Mouse (Mus musculus) adrenal gland, adult 10 weeks (tissue): ENCODE measurements around the gene Zik1. TPM values are rescaled to one million over a fixed set of nuclear protein-coding genes. Genes with fewer than 3 reads are reported as not detected.

ENCODE experiments used
- polyA plus RNA-seq: library from polyadenylated mRNA; stranded (reverse); fragments of 350-450 nt; fragmentation: Illumina TruSeq; extraction: RNeasy Lipid Tissue Mini Kit (QIAGEN cat#74804); gene quantifications from one replicate; pipeline ENCODE4 v1.2.3, GENCODE M21; 2014; ENCODE audit warnings: low read depth, low replicate concordance

Zik1 gene
- polyA plus RNA-seq: 5.8 TPM

DNA sequence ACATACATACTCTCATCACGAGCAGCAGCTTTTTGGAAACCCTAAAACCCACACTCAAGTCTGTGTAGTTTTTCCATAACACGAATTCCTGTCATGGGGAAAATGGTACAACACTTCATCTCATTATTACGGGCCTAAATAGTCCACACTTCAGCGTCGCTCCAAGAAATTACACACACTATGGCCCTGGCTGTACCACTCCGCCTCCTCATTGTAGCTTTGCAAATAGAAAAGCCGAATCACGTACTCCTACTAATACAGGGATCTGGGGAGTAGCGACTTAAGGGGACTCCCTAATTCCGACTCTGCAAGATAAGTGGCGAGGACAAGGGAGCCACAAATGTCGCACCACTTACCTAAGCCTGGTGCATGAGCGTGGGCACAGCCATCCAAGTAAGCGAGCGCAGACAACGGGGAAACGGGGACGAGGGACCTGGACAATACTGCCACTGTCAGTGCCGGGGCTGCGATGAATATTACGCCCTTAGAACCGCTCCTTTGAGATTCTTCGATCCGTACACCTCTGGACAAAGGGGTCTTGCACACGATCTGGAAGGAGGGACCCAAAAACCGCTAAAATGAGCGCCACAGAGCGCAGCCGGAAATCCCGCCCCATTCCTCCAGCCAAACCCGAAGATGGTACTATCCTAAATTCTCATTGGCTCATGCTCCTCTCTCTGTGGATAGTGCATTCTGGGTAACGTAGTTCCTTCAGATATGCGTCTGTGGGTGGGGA lies at the start of gene Zik1:
Zik1 (minus strand) TSS at position 609 of the 736 bp plus-strand sequence.

DNA sequence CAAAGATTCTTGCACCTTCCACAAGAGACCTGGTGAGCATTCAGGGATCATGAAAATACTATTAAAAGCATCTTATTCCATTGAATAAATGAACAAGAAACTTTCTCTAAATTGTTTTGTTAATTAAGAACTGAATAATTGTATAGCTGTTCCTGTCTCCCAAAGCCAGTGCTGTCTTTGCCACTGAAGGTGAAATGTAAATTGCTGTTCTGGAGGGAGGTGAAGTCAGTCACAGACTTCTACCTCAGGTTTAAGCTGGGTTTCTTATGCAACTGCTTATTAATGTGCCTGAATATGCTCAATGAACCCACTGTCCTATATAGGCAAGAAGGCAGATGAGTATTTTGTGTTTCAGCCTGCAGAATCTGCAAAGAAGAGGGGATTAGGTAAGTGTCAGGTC lies 52.2 kb downstream of the Zik1 start, which contains the start of gene Vmn1r67:
Vmn1r67 (plus strand) TSS at position 301 of the 400 bp plus-strand sequence.

Other genes with a start within 250 kb of the Zik1 start
- gene Vmn1r66, start 217.4 kb downstream of the Zik1 start, polyA plus RNA-seq: not detected
- gene Vmn1r67, start 52.1 kb downstream of the Zik1 start, polyA plus RNA-seq: not detected
- not detected for gene Vmn1r68, start 63.1 kb upstream of the Zik1 start, polyA plus RNA-seq
- gene Vmn1r69, start 118.3 kb upstream of the Zik1 start, polyA plus RNA-seq: not detected
- not detected for gene Vmn1r70, start 136.1 kb upstream of the Zik1 start, polyA plus RNA-seq
- not detected for gene Nlrp4b, start 192.4 kb upstream of the Zik1 start, polyA plus RNA-seq